Mouse (Mus musculus) testis, adult 2 months (tissue): ENCODE measurements around the gene Sec24c. TPM values are rescaled to one million over a fixed set of nuclear protein-coding genes. Genes with fewer than 3 reads are reported as not detected.

ENCODE experiments used
- H3K27ac ChIP-seq: fragments of 200-500 bp; 2 replicates; pipeline ENCODE4 v1.5.1; 2012; ENCODE audit warnings: low read depth, low read length; ENCODE audit not compliant: control insufficient read depth, insufficient read depth
- H3K27me3 ChIP-seq: fragments of 200-500 bp; 2 replicates; pipeline ENCODE4 v1.6.1; 2012; ENCODE audit warnings: mild to moderate bottlenecking, low read length, moderate library complexity; ENCODE audit not compliant: control insufficient read depth, insufficient read depth
- H3K36me3 ChIP-seq: fragments of 200-500 bp; 2 replicates; pipeline ENCODE4 v1.6.1; 2012; ENCODE audit warnings: mild to moderate bottlenecking, low read length; ENCODE audit not compliant: control insufficient read depth, insufficient read depth
- H3K4me1 ChIP-seq: fragments of 200-500 bp; 2 replicates; pipeline ENCODE4 v1.6.1; 2012; ENCODE audit warnings: low read length; ENCODE audit not compliant: control insufficient read depth, insufficient read depth
- H3K4me3 ChIP-seq: fragments of 200-500 bp; 2 replicates; pipeline ENCODE4 v1.5.1; 2012; ENCODE audit warnings: low read depth, mild to moderate bottlenecking, low read length, moderate library complexity, mixed read lengths; ENCODE audit not compliant: control insufficient read depth
- CTCF ChIP-seq: fragments of 200-500 bp; IDR thresholded peaks from 2 replicates; pipeline ENCODE4 v1.5.1; 2012; ENCODE audit warnings: low read depth, mild to moderate bottlenecking, inconsistent platforms, low read length, moderate library complexity; ENCODE audit not compliant: control insufficient read depth, insufficient read depth, insufficient replicate concordance
- POLR2A ChIP-seq: fragments of 200-500 bp; IDR thresholded peaks from 2 replicates; pipeline ENCODE4 v1.6.1; 2012; ENCODE audit warnings: low read depth, mild to moderate bottlenecking, inconsistent platforms, low read length, moderate library complexity; ENCODE audit not compliant: control insufficient read depth
- polyA plus RNA-seq: library from polyadenylated mRNA; depleted of rRNA; stranded (reverse); fragments of >200 nt; gene quantifications from 2 replicates; pipeline ENCODE4 v1.2.3, GENCODE M21; 2012; rRNA removed

Sec24c gene
- polyA plus RNA-seq, 1 experiment, result 80.7 TPM

- H3K27ac ChIP-seq, result no peak overlapping the region
- H3K27me3 ChIP-seq, result no peaks in the 10 kb centered on the region
- TF ChIP-seq CTCF (no peak), POLR2A (no peak)
- no peaks in the 10 kb centered on the region; the same call in 1 of the 2 replicates for H3K36me3 ChIP-seq
- no peak overlapping the region for H3K4me3 ChIP-seq
- H3K4me1 ChIP-seq, result no peaks in the 10 kb centered on the region
Measured at GRCm38 (mm10) chr14:20743614-20744013, 69.5 kb downstream of the Sec24c start.

Other genes starting within 250 kb of the Sec24c start
- gene Cfap70, start 222.1 kb upstream of the Sec24c start, polyA plus RNA-seq, result 55.1 and 56.7 TPM in 2 replicates
- gene Anxa7, start 194.2 kb upstream of the Sec24c start, polyA plus RNA-seq, result 12.2 and 13.6 TPM in 2 replicates
- gene Mss51, start 177.4 kb upstream of the Sec24c start, polyA plus RNA-seq, result 1.7 and 2.1 TPM in 2 replicates
- 7.7 and 10.0 TPM in 2 replicates for gene Ppp3cb, start 127.7 kb upstream of the Sec24c start, polyA plus RNA-seq
- 12.9 and 14.4 TPM in 2 replicates for gene Usp54, start 33.2 kb upstream of the Sec24c start, polyA plus RNA-seq
- 0.28 and 0.47 TPM in 2 replicates for gene Myoz1, start 17.8 kb upstream of the Sec24c start, polyA plus RNA-seq
- gene Synpo2l, start 6.0 kb upstream of the Sec24c start, polyA plus RNA-seq, result 0.38 and 0.60 TPM in 2 replicates
- gene Fut11, start 20.7 kb downstream of the Sec24c start, polyA plus RNA-seq, result 2.1 and 2.3 TPM in 2 replicates
- 36.1 and 36.2 TPM in 2 replicates for gene Chchd1, start 28.7 kb downstream of the Sec24c start, polyA plus RNA-seq
- 149 and 156 TPM in 2 replicates for gene Zswim8, start 33.2 kb downstream of the Sec24c start, polyA plus RNA-seq
- 33.2 and 39.0 TPM in 2 replicates for gene Ndst2, start 60.3 kb downstream of the Sec24c start, polyA plus RNA-seq
- 16.4 and 18.6 TPM in 2 replicates for gene Camk2g, start 119.8 kb downstream of the Sec24c start, polyA plus RNA-seq
- gene Plau, start 162.4 kb downstream of the Sec24c start, polyA plus RNA-seq, result 0.73 and 1.2 TPM in 2 replicates